Mouse (Mus musculus): ENCODE results near the gene Afap1l2.

GRCm38 (mm10) chr19:56984229-56984628 lies 23.8 kb downstream of the Afap1l2 start:
- TF ChIP-seq CTCF (conservative IDR thresholded peaks at IDR 0.05; ENCODE audit: low read length) = no peak
- TF ChIP-seq POU5F1 (IDR thresholded peaks at IDR 0.05; ENCODE audit: borderline replicate concordance, low read length) = no peak
